Mouse (Mus musculus) limb, embryonic 10.5 days (tissue): Measurements from ENCODE around the gene Tenm4. TPM values are rescaled to one million over a fixed set of nuclear protein-coding genes. Genes with fewer than 3 reads are reported as not detected.

Source experiments
- DNase-seq: peaks from one replicate; pipeline ENCODE4 v3.0.0-alpha.2; 2017; ENCODE audit warnings: low spot score
- H3K27ac ChIP-seq: fragments of 300-500 bp; sonication (generic); 2 replicates; pipeline ENCODE4 v1.5.1; 2016; ENCODE audit warnings: mild to moderate bottlenecking
- H3K27me3 ChIP-seq: fragments of 300-500 bp; sonication (generic); 2 replicates; pipeline ENCODE4 v1.6.1; 2016; ENCODE audit warnings: low read depth, mild to moderate bottlenecking; ENCODE audit not compliant: poor library complexity, severe bottlenecking
- H3K36me3 ChIP-seq: fragments of 300-500 bp; sonication (generic); 2 replicates; pipeline ENCODE4 v1.6.1; 2016; ENCODE audit warnings: mild to moderate bottlenecking, moderate library complexity
- H3K4me1 ChIP-seq: fragments of 300-500 bp; sonication (generic); 2 replicates; pipeline ENCODE4 v1.6.1; 2016
- H3K4me3 ChIP-seq: fragments of 300-500 bp; sonication (generic); 2 replicates; pipeline ENCODE4 v1.5.1; 2016; ENCODE audit warnings: mild to moderate bottlenecking, moderate library complexity
- H3K9me3 ChIP-seq: fragments of 300-500 bp; sonication (generic); replicated peaks from 2 replicates; pipeline ENCODE4 v1.6.1; 2016; ENCODE audit warnings: mild to moderate bottlenecking
- WGBS: fragments of 180-500 bp; shearing (Covaris S2); methylation state at CpG from one replicate; pipeline ENCODE4 v1.1.7; 2016; 5-methylcytosine and 5-hydroxymethylcytosine counted together
- polyA plus RNA-seq: library from polyadenylated mRNA; unstranded; fragments of >200 nt; fragmentation: Nextera tagmentation; extraction: Ambion mirVana; gene quantifications from 2 replicates; pipeline ENCODE4 v1.2.1, GENCODE M21; 2016

The Tenm4 gene
- polyA plus RNA-seq, 1 experiment from 2014 or later, result 32.1 TPM

DNA sequence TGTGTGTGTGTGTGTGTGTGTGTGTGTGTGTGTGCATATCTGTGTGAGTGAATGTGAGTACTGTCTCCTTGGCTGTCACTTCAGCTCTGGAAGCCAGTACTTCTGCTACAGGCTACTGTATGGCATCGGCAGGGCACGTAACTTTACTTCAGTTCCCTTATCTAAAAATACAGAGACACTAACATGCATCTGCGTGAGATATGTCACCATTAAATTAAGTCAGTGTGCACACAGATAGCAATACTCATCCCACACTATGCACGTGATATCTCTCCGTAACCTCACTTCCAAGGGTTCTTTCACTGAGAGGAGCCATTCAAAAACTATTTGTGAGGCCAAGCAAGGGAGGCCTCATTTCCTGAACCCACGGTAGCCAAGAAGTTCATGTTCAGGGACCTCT, 610.0 kb downstream of the Tenm4 start:
- no peak for DNase-seq
- Histone ChIP-seq H3K27me3 (0 out of 2 replicates have a peak, but pooled peaks cover 6% of the 10 kb centered on the region), H3K4me1 (peaks cover 61% of the 10 kb centered on the region), H3K4me3 (no peak overlapping the region), H3K36me3 (peaks cover 48% of the 10 kb centered on the region), H3K9me3 (no peaks in the 10 kb centered on the region), H3K27ac (no peak overlapping the region)
- 87% methylated on average over 6 of the region's 6 CpGs for WGBS

- Histone ChIP-seq H3K27ac (no peak overlapping the region), H3K27me3 (0 out of 2 replicates have a peak, but pooled peaks cover 6% of the 10 kb centered on the region), H3K4me1 (peaks cover 75% of the 10 kb centered on the region), H3K4me3 (no peak overlapping the region), H3K36me3 (peaks cover 34% of the 10 kb centered on the region), H3K9me3 (no peaks in the 10 kb centered on the region)
- DNase-seq, result no peak
- WGBS, result 91% methylated on average over 4 of the region's 4 CpGs
Observed at GRCm38 (mm10) chr7:96782686-96783085, 611.6 kb downstream of the Tenm4 start.

DNA sequence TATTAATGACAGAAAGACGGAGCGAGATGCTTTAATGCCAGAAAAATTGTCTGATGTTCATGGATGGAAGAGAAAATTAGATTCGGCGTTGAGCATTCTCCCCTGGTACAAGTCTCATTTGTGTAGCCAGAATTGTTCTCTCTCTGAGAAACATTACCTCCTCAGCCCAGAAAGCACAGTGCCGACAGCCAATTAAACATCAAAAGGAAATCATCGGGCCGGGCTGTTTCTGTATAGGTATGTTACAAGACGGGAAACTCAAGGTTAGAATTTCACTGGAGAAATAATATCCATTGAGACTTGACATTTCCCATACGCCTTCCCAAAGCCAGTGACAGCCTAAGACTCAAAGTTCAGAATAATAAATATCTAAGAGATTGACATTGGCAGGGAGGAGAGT, 614.8 kb downstream of the Tenm4 start:
- no peak for DNase-seq
- Histone ChIP-seq H3K9me3 (no peaks in the 10 kb centered on the region), H3K4me3 (no peak overlapping the region), H3K36me3 (peaks cover 36% of the 10 kb centered on the region), H3K4me1 (peaks cover 63% of the 10 kb centered on the region), H3K27me3 (peaks cover 23% of the 10 kb centered on the region), H3K27ac (0 out of 2 replicates have a peak overlapping the region, but pooled peaks have one; percentile 25)
- 33% methylated on average over 9 of the region's 9 CpGs for WGBS

DNA sequence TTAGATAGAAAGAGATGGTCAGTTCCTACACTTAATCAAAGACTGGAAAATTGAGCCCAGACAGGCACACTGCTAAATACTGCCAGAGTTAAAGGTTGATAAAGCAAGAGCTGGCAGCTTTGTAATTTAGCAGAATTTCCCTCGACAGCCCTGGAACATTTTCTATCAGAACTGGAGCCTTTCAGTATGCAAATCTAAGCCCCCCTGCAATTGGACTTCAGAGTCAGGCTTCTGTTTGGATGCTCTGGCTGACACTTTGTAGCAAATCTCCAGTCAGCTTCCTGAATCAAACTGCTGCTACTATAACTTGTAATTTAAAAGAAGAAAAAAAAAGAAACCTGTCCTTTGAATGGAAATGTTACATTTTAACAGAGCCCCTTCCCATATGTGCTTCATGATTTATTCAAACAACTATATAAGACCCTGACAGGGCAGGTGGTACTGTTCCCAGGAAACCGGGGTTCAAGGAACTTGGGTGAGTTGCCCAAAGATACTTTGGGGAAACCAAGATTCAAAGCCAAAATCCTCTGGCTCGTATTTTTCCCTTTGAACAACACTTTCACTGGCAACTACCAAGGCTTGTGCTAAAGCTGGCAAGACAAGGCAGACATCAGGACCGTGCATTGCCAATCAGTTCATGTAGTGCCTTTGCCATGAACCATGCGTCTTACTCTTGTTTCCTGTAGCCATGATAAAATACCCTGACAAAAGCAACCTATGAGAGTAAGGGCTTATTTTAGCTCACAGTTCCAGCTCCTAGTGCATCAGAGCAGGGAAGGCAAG, 615.4 kb downstream of the Tenm4 start:
- no peak for DNase-seq
- Histone ChIP-seq H3K4me1 (peaks cover 64% of the 10 kb centered on the region), H3K9me3 (no peaks in the 10 kb centered on the region), H3K27me3 (peaks cover 23% of the 10 kb centered on the region), H3K36me3 (peaks cover 33% of the 10 kb centered on the region), H3K27ac (0 out of 2 replicates have a peak overlapping the region, but pooled peaks have one; percentile 25), H3K4me3 (no peak overlapping the region)
- WGBS, result 74% methylated on average over 5 of the region's 5 CpGs

- no peak for DNase-seq
- peaks cover 73% of the 10 kb centered on the region for H3K4me1 ChIP-seq
- H3K4me3 ChIP-seq, result no peak overlapping the region
- 51% methylated on average over 4 of the region's 4 CpGs for WGBS
- H3K9me3 ChIP-seq, result no peaks in the 10 kb centered on the region
- H3K27me3 ChIP-seq, result peaks cover 23% of the 10 kb centered on the region
- no peak overlapping the region for H3K27ac ChIP-seq
- H3K36me3 ChIP-seq, result peaks cover 24% of the 10 kb centered on the region
Observed at GRCm38 (mm10) chr7:96788135-96788534, 617.1 kb downstream of the Tenm4 start.

DNA sequence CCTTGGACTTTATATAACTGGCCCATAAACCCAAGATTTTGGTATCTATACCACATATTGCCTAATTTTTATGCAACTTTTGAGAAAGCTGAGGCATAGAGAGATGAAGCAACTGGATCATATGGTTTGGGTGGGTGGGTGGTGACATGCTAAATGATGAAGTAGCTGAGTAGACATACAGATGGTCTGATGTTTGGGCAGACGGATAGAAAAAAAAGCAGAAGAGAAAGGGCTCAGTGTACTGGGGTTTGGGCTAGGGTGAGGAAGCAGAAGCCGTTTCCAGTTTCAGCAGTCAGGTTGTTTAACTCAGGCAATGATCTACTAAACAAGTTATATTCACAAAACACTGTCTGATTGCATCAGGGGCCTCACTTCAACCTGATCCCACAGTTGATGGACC, 619.3 kb downstream of the Tenm4 start:
- H3K36me3 ChIP-seq, result peaks cover 16% of the 10 kb centered on the region
- H3K27ac ChIP-seq, result no peak overlapping the region
- no peak for DNase-seq
- H3K27me3 ChIP-seq, result peaks cover 16% of the 10 kb centered on the region
- no peak overlapping the region for H3K4me3 ChIP-seq
- WGBS, result 91% methylated on average over 2 of the region's 2 CpGs
- peaks cover 69% of the 10 kb centered on the region for H3K4me1 ChIP-seq
- H3K9me3 ChIP-seq, result no peaks in the 10 kb centered on the region

- Histone ChIP-seq H3K4me1 (peaks cover 69% of the 10 kb centered on the region), H3K9me3 (no peaks in the 10 kb centered on the region), H3K27me3 (peaks cover 16% of the 10 kb centered on the region), H3K4me3 (no peak overlapping the region), H3K36me3 (peaks cover 20% of the 10 kb centered on the region), H3K27ac (peak overlapping the region; percentile 27; the same call in 1 of the 2 replicates)
- WGBS, result 52% methylated on average over 8 of the region's 8 CpGs
- no peak for DNase-seq
Observed at GRCm38 (mm10) chr7:96792456-96793229, 621.6 kb downstream of the Tenm4 start.

GRCm38 (mm10) chr7:96796033-96796741, 625.1 kb downstream of the Tenm4 start:
- peaks cover 90% of the 10 kb centered on the region for H3K4me1 ChIP-seq
- no peak overlapping the region for H3K4me3 ChIP-seq
- H3K9me3 ChIP-seq, result no peaks in the 10 kb centered on the region
- DNase-seq, result no peak
- H3K27ac ChIP-seq, result peak overlapping the region; percentile 87
- WGBS, result 71% methylated on average over 9 of the region's 9 CpGs
- H3K27me3 ChIP-seq, result no peaks in the 10 kb centered on the region
- H3K36me3 ChIP-seq, result peaks cover 17% of the 10 kb centered on the region

GRCm38 (mm10) chr7:96796788-96797485, 625.9 kb downstream of the Tenm4 start:
- peaks cover 22% of the 10 kb centered on the region for H3K36me3 ChIP-seq
- H3K27ac ChIP-seq, result peak overlapping the region; percentile 87
- H3K27me3 ChIP-seq, result no peaks in the 10 kb centered on the region
- WGBS, result 76% methylated on average over 20 of the region's 20 CpGs
- no peak overlapping the region for H3K4me3 ChIP-seq
- no peak for DNase-seq
- peaks cover 90% of the 10 kb centered on the region for H3K4me1 ChIP-seq
- H3K9me3 ChIP-seq, result no peaks in the 10 kb centered on the region

GRCm38 (mm10) chr7:96797716-96798332, 626.8 kb downstream of the Tenm4 start:
- Histone ChIP-seq H3K9me3 (no peaks in the 10 kb centered on the region), H3K27me3 (no peaks in the 10 kb centered on the region), H3K27ac (peak overlapping the region; percentile 87), H3K36me3 (peaks cover 29% of the 10 kb centered on the region), H3K4me1 (peaks cover 81% of the 10 kb centered on the region), H3K4me3 (no peak overlapping the region)
- DNase-seq, result no peak
- 51% methylated on average over 13 of the region's 13 CpGs for WGBS

DNA sequence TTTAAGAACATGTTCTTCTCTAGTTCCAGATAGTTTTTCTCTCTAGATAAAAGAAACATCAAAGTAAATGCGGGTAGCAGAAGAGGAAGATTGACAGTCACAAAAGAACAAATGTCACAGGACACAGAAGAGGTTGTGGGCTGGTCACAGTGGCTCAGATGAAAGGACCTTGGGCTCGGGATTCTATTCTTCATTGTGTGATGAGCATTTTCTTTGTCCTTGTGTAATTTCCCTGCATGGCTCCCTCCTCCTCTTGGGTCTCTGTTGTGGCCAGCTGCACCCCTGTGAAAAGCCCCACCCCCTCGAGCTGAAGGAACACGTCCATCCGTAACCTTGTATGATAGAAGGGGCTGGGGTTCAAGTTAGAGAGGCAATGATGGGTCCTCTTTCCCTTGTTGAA, 628.8 kb downstream of the Tenm4 start:
- peaks cover 46% of the 10 kb centered on the region for H3K36me3 ChIP-seq

GRCm38 (mm10) chr7:96801368-96801767, 630.3 kb downstream of the Tenm4 start:
- no peak overlapping the region for H3K4me3 ChIP-seq
- H3K9me3 ChIP-seq, result no peaks in the 10 kb centered on the region
- peaks cover 58% of the 10 kb centered on the region for H3K4me1 ChIP-seq
- H3K27ac ChIP-seq, result no peak overlapping the region
- no peaks in the 10 kb centered on the region for H3K27me3 ChIP-seq
- DNase-seq, result no peak
- peaks cover 59% of the 10 kb centered on the region for H3K36me3 ChIP-seq
- 49% methylated on average over 9 of the region's 9 CpGs for WGBS

More for the DNA sequence above, 628.8 kb downstream of the Tenm4 start:
- no peaks in the 10 kb centered on the region for H3K9me3 ChIP-seq
- DNase-seq, result no peak
- H3K4me1 ChIP-seq, result peaks cover 72% of the 10 kb centered on the region
- H3K27ac ChIP-seq, result no peak overlapping the region
- 59% methylated on average over 5 of the region's 5 CpGs for WGBS
- H3K27me3 ChIP-seq, result no peaks in the 10 kb centered on the region
- H3K4me3 ChIP-seq, result no peak overlapping the region
